Mouse (Mus musculus) bone marrow macrophage, adult 2 months (primary cell): ENCODE results near the gene Pde1a. TPM values are rescaled to one million over a fixed set of nuclear protein-coding genes. Genes with fewer than 3 reads are reported as not detected.

Experiments used
- H3K27ac ChIP-seq: 2 replicates; pipeline ENCODE4 v1.5.1; 2012; ENCODE audit warnings: low read depth, low read length; ENCODE audit not compliant: insufficient read depth
- H3K4me1 ChIP-seq: 2 replicates; pipeline ENCODE4 v1.6.1; 2012; ENCODE audit warnings: low read length; ENCODE audit not compliant: control insufficient read depth, insufficient read depth
- H3K4me3 ChIP-seq: 2 replicates; pipeline ENCODE4 v1.5.1; 2012; ENCODE audit warnings: mild to moderate bottlenecking, low read length, moderate library complexity; ENCODE audit not compliant: insufficient read depth
- CTCF ChIP-seq: IDR thresholded peaks from 2 replicates; pipeline ENCODE4 v1.5.1; 2012; ENCODE audit warnings: low read depth, mild to moderate bottlenecking, low read length, moderate library complexity
- POLR2A ChIP-seq: IDR thresholded peaks from 2 replicates; pipeline ENCODE4 v1.6.1; 2012; ENCODE audit warnings: mild to moderate bottlenecking, low read depth, low read length, borderline replicate concordance
- polyA plus RNA-seq: library from polyadenylated mRNA; stranded (reverse); fragments of >200 nt; gene quantifications from 2 replicates; pipeline ENCODE4 v1.2.4, GENCODE M21; 2012; ENCODE audit not compliant: missing spikeins, insufficient read depth, insufficient read length

The Pde1a gene
- polyA plus RNA-seq, 1 experiment = not detected

DNA sequence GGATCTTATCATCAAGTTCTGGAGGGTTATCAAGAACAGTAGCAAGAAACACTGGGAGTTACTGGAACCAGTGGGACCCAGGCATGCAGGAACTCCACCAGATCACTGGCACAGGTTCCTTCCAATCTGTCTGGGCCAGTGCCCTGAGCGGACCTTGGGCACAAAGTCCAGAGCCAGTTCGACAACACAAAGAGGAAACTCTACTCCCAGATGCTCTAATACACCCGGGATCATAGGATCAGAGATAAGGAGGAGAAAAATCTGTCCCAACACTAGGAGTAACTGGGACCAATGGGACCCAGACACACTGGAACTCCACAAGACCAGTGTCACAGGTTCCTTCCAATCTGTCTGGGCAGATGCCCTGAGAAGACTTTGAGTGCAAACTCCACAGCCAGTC, 130.1 kb downstream of the Pde1a start:
- H3K4me3 ChIP-seq = no peak overlapping the region
- H3K4me1 ChIP-seq = no peaks in the 10 kb centered on the region
- no peak overlapping the region for H3K27ac ChIP-seq
- no peak for TF ChIP-seq POLR2A
- no peak for TF ChIP-seq CTCF

DNA sequence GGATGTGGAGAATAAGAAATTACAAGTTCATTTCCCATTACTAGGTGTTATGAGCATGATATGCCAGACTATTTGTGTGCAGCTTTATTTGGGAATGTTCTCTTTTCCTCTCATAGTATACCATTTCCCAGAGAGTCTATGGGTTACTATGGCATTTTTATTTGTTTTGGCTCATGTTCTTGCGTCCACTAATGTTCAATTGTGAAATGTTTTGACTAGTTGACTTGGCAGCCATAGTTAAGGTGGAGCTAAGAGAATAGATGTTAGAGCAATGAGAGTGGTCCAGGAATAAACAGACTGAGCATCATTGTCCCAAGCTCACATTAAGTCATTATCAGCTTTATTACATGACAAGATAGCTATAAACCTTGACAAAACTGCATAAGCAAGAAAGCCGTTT, 130.8 kb downstream of the Pde1a start:
- Histone ChIP-seq H3K4me3 (no peak overlapping the region), H3K27ac (no peak overlapping the region), H3K4me1 (no peaks in the 10 kb centered on the region)
- TF ChIP-seq CTCF (no peak), POLR2A (no peak)

DNA sequence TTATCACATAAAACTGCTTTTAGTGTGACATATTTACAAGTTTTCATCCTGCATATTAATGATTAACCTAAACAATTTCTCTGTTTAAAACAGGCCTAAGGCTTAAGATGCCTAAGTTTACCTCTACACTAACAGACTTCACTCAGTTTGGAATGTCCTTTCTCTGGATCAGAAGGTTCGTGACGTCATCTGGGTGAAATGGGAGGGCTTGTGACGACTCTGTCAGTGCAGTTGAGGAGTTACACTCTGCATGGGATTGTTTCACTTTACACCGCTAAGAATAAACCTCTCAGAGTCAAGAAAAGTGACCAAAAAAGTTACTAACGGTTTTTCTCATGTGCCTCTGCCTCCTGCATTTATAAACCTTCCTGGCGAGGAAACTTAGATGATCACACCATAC, 137.6 kb downstream of the Pde1a start:
- no peak overlapping the region for H3K4me3 ChIP-seq
- TF ChIP-seq POLR2A (no peak), CTCF (no peak)

DNA sequence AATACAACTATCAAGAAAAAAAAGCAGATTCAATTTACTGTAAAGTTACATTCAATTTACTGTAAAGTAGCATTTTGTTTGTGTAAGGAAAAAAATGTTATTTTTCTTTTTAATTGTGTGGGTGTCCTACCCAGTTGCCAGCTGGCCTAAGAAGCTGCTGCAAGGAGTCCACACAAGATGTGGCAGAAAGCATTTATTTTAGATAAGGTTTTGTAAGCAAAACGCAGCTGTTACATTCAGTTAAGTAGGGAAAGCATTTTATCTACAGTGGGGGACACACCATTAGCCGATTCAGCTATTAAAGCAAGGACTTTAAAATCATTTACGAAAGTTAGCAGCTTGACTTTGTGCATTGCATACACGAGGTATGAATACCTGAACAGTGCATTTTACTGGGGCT, 145.5 kb downstream of the Pde1a start:
- TF ChIP-seq CTCF = no peak
- no peak overlapping the region for H3K27ac ChIP-seq
- no peaks in the 10 kb centered on the region for H3K4me1 ChIP-seq

More for the DNA sequence above, 137.6 kb downstream of the Pde1a start:
- no peak overlapping the region for H3K27ac ChIP-seq
- no peaks in the 10 kb centered on the region for H3K4me1 ChIP-seq

DNA sequence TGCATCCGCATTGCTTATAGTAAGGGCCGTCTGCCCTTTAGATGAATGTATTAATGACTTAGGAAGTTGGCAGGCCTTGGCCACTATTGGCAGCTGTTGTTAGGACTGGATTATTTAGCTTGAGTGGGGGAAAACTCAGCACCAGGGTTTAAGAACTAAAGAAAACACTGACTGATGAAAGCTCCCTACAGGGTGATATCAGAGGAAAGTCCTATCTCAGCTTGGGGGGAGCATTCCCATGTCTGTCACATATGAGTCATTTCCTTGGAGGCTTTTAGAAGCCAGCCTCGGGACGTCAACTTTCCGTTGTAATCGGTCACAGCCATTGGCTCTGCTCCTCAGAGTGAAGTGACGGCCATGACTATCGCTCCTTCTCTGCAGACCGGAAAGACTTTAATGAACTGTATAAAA, 146.0 kb downstream of the Pde1a start:
- TF ChIP-seq POLR2A (no peak), CTCF (no peak)
- no peaks in the 10 kb centered on the region for H3K4me1 ChIP-seq
- no peak overlapping the region for H3K27ac ChIP-seq

More for the DNA sequence above, 145.5 kb downstream of the Pde1a start:
- no peak overlapping the region for H3K4me3 ChIP-seq

DNA sequence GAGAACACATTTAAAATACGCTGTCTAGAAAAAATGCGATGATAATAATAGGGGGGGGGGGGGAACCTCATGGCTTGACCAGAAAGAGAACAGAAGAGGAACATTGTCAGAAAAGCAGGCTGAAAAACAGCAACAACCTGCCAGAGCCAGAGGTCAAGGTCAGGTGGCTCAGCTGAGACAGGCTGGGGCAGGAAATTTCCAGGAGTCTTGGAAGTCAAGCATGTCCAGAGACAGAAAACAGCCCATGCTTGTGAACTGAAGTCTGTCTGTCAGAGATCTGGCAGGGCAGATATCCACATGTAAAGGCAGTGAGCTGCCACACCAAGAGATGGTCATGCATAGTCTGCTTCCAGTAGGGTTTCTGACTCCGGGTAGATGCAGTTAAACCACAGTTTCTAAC, 147.5 kb downstream of the Pde1a start:
- H3K4me1 ChIP-seq = no peaks in the 10 kb centered on the region

More for the DNA sequence above, 146.0 kb downstream of the Pde1a start:
- no peak overlapping the region for H3K4me3 ChIP-seq

DNA sequence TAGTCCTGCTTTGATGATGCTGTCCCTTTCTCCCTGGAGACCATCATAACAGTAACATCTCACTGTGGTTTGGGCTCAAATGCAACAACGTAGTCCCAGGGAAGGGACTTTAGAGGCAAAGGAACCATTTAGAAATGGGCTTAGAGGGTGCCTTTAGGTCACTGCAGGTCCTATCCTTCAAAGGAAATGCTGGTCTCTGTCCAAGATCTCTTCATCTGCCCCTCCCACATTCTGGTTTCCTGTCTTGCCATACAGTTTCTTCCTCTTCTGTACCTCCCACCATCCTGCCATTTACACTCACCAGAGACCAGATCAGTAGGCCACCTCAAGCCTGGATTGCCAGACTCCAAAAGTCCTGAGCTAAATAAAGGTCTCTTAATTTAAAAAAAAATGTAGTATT, 150.3 kb downstream of the Pde1a start:
- Histone ChIP-seq H3K4me1 (no peaks in the 10 kb centered on the region), H3K27ac (no peak overlapping the region), H3K4me3 (no peak overlapping the region)
- TF ChIP-seq CTCF = no peak
- no peak for TF ChIP-seq POLR2A

More for the DNA sequence above, 147.5 kb downstream of the Pde1a start:
- no peak overlapping the region for H3K27ac ChIP-seq
- no peak overlapping the region for H3K4me3 ChIP-seq
- TF ChIP-seq POLR2A (no peak), CTCF (no peak)

DNA sequence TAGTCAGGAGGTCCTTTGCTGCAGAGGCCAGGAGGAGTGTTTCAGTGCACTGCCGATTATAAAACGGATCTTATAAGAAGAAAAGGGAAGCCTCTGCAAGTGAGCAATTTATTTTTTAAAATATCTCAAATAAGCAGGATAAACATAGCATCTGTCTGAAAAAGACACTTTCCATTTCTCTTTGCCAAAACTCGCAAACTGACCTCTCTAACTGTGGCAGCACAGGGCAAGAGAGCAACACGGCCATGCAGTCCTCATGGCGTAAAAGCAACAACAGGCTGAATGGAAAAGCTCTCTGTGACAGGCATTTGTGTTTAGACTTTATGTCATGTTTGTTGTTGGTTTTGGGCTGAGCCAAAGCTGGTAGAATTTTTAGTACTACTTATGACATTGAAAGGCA, 152.0 kb downstream of the Pde1a start:
- Histone ChIP-seq H3K27ac (no peak overlapping the region), H3K4me1 (no peaks in the 10 kb centered on the region), H3K4me3 (no peak overlapping the region)
- TF ChIP-seq CTCF (no peak), POLR2A (no peak)

DNA sequence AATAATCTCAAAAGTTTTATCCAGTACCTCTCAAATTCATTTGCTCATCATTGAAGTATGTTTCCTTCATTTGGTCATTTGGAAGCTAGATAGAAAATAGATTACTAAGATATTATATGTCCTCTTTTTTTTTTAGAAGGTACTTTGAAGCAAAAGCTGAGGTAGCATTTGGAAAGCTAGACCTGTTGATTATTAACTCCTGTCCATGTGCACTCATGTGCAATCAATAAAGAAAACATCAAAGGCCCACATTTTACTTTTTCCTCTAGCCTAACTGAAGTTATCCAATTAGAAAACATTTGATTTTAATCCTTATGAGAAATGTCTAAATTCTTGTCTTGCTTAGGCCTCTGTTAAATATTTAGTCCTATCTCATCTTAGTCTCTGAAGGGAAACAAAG, 153.3 kb downstream of the Pde1a start:
- no peak overlapping the region for H3K27ac ChIP-seq
- H3K4me3 ChIP-seq = no peak overlapping the region
- H3K4me1 ChIP-seq = no peaks in the 10 kb centered on the region
- no peak for TF ChIP-seq CTCF
- no peak for TF ChIP-seq POLR2A

DNA sequence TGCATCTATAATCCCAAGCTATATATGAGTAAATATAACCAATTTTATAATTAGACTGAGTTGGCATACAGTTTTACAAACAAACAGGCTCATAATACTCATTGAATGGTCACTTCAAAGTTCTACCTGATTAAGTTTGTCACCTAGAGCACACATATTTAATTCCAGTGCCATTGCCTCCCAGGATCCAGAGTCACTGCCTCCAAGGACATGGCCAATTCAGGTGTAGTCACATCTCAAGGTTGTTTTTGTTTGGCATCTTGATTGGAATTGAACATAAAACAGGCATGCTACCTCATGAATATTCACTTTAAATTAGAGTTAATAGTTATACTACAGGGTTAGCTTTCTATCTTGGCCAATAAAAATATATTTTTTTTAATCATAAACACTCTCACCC, 157.0 kb downstream of the Pde1a start:
- Histone ChIP-seq H3K4me3 (no peak overlapping the region), H3K27ac (no peak overlapping the region), H3K4me1 (no peaks in the 10 kb centered on the region)
- no peak for TF ChIP-seq POLR2A
- TF ChIP-seq CTCF = no peak

DNA sequence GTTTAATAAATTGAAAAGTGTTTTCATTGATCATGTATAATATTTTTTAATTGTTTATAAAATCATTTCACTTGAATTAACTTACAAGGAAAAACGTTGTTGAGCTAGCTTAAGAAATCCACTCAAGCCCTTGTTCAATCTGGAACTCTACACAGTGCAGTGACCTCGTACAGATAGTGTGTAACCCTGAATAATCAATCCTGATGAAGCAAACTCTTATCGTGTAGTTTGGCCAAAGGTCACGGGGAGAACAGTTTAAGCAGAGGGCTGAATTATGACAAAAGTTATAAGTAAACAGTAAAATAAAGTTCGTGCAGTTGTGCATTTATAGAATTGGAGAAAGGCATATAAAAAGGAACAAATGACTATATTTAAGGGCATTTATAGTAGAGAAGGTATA, 159.7 kb downstream of the Pde1a start:
- H3K27ac ChIP-seq = no peak overlapping the region
- no peaks in the 10 kb centered on the region for H3K4me1 ChIP-seq

More for the DNA sequence above, 159.7 kb downstream of the Pde1a start:
- no peak overlapping the region for H3K4me3 ChIP-seq
- TF ChIP-seq CTCF (no peak), POLR2A (no peak)
